Mouse (Mus musculus): ENCODE results near the gene Ckm. TPM values are rescaled to one million over a fixed set of nuclear protein-coding genes. Genes with fewer than 3 reads are reported as not detected.
A peak's percentile ranks its signal among the peaks of the same experiment; 100 is the strongest.

Gene Ckm
- polyA plus RNA-seq, 1 experiment from 2014 or later: 3.8 TPM

GRCm38 (mm10) chr7:19375368-19375767, 29.2 kb upstream of the Ckm start:
- no peaks in the 10 kb centered on the region for H3K4me1 ChIP-seq (ENCODE audit: control insufficient read depth, insufficient read depth, low read length)
- H3K9me3 ChIP-seq (ENCODE audit: control insufficient read depth, low read length): no peaks in the 10 kb centered on the region
- 75% methylated on average over 18 of the region's 18 CpGs for whole genome bisulfite sequencing
- no peak for DNase-seq (ENCODE audit: low spot score)
- no peak overlapping the region for H3K9ac ChIP-seq (ENCODE audit: low read length)
- no peaks in the 10 kb centered on the region for H3K27me3 ChIP-seq (ENCODE audit: control insufficient read depth, insufficient read depth, low read length)
- no peaks in the 10 kb centered on the region for H3K36me3 ChIP-seq (ENCODE audit: control insufficient read depth, insufficient read depth, low read length)
- no peak overlapping the region for H3K4me2 ChIP-seq (ENCODE audit: low read depth, severe bottlenecking)
- no peak overlapping the region for H3K27ac ChIP-seq (replicated peaks; ENCODE audit: low read depth, low read length)
- ATAC-seq (ENCODE audit: insufficient number of reproducible peaks, low FRiP score, low TSS enrichment, low read depth): no peak
- H3K4me3 ChIP-seq (ENCODE audit: low read depth, low read length): no peak overlapping the region

- no peak overlapping the region for H3K9ac ChIP-seq (ENCODE audit: low read length)
- no peak for ATAC-seq (ENCODE audit: insufficient number of reproducible peaks, low FRiP score, low TSS enrichment, low read depth)
- H3K4me1 ChIP-seq (ENCODE audit: control insufficient read depth, insufficient read depth, low read length): no peaks in the 10 kb centered on the region
- no peaks in the 10 kb centered on the region for H3K9me3 ChIP-seq (ENCODE audit: control insufficient read depth, low read length)
- H3K4me3 ChIP-seq (ENCODE audit: low read depth, low read length): no peak overlapping the region
- no peak overlapping the region for H3K27ac ChIP-seq (replicated peaks; ENCODE audit: low read depth, low read length)
- DNase-seq (ENCODE audit: low spot score): no peak
- no peak overlapping the region for H3K4me2 ChIP-seq (ENCODE audit: low read depth, severe bottlenecking)
- 90% methylated on average over 4 of the region's 4 CpGs for WGBS
- no peaks in the 10 kb centered on the region for H3K27me3 ChIP-seq (ENCODE audit: control insufficient read depth, insufficient read depth, low read length)
- H3K36me3 ChIP-seq (ENCODE audit: control insufficient read depth, insufficient read depth, low read length): no peaks in the 10 kb centered on the region
Measured at GRCm38 (mm10) chr7:19376019-19376418, 28.6 kb upstream of the Ckm start.

- no peak overlapping the region for H3K4me3 ChIP-seq (ENCODE audit: low read depth, low read length)
- no peak overlapping the region for H3K9ac ChIP-seq (ENCODE audit: low read length)
- no peaks in the 10 kb centered on the region for H3K36me3 ChIP-seq (ENCODE audit: control insufficient read depth, insufficient read depth, low read length)
- no peak for ATAC-seq (ENCODE audit: insufficient number of reproducible peaks, low FRiP score, low TSS enrichment, low read depth)
- H3K4me1 ChIP-seq (ENCODE audit: control insufficient read depth, insufficient read depth, low read length): peaks cover 4% of the 10 kb centered on the region; the same call in 1 of the 2 replicates
- DNase-seq (ENCODE audit: low spot score): no peak
- H3K4me2 ChIP-seq (ENCODE audit: low read depth, severe bottlenecking): no peak overlapping the region
- H3K9me3 ChIP-seq (ENCODE audit: control insufficient read depth, low read length): no peaks in the 10 kb centered on the region
- H3K27ac ChIP-seq (replicated peaks; ENCODE audit: low read depth, low read length): no peak overlapping the region
- H3K27me3 ChIP-seq (ENCODE audit: control insufficient read depth, insufficient read depth, low read length): no peaks in the 10 kb centered on the region
- 68% methylated on average over 8 of the region's 8 CpGs for WGBS
Measured at GRCm38 (mm10) chr7:19378049-19378448, 26.5 kb upstream of the Ckm start.

GRCm38 (mm10) chr7:19381377-19382165, 23.0 kb upstream of the Ckm start, which contains the start of gene Ercc2:
TSS of gene Ercc2 (plus strand) at chr7:19382010.
- peak within 1 kb of the TSS; percentile 91 for H3K4me2 ChIP-seq (ENCODE audit: low read depth, severe bottlenecking)
- H3K4me3 ChIP-seq (ENCODE audit: low read depth, low read length): peak within 1 kb of the TSS; percentile 86
- ATAC-seq (ENCODE audit: insufficient number of reproducible peaks, low FRiP score, low TSS enrichment, low read depth) (peak; percentile 96), DNase-seq (ENCODE audit: low spot score) (peak; percentile 99)
- peaks cover 4% of the 10 kb centered on the region; the same call in 1 of the 2 replicates for H3K4me1 ChIP-seq (ENCODE audit: control insufficient read depth, insufficient read depth, low read length)
- 6% methylated on average over 48 of the region's 48 CpGs for WGBS
- peaks cover 13% of the 10 kb centered on the region for H3K36me3 ChIP-seq (ENCODE audit: control insufficient read depth, insufficient read depth, low read length)
- peak within 1 kb of the TSS; percentile 72 for H3K9ac ChIP-seq (ENCODE audit: low read length)
- no peak within 1 kb of the TSS for H3K27ac ChIP-seq (replicated peaks; ENCODE audit: low read depth, low read length)
- no peaks in the 10 kb centered on the region for H3K27me3 ChIP-seq (ENCODE audit: control insufficient read depth, insufficient read depth, low read length)
- no peaks in the 10 kb centered on the region for H3K9me3 ChIP-seq (ENCODE audit: control insufficient read depth, low read length)

- peak; percentile 43 for DNase-seq (ENCODE audit: low spot score)
- H3K4me3 ChIP-seq (ENCODE audit: low read depth, low read length): peak overlapping the region; percentile 86
- ATAC-seq (ENCODE audit: insufficient number of reproducible peaks, low FRiP score, low TSS enrichment, low read depth): 0 out of 2 replicates have a peak, but pooled peaks have one; percentile 11
- H3K4me1 ChIP-seq (ENCODE audit: control insufficient read depth, insufficient read depth, low read length): peaks cover 4% of the 10 kb centered on the region; the same call in 1 of the 2 replicates
- WGBS: under 1% methylated on average over 37 of the region's 37 CpGs
- H3K4me2 ChIP-seq (ENCODE audit: low read depth, severe bottlenecking): peak overlapping the region; percentile 91
- H3K27ac ChIP-seq (replicated peaks; ENCODE audit: low read depth, low read length): no peak overlapping the region
- H3K9me3 ChIP-seq (ENCODE audit: control insufficient read depth, low read length): no peaks in the 10 kb centered on the region
- H3K9ac ChIP-seq (ENCODE audit: low read length): peak overlapping the region; percentile 72
- H3K36me3 ChIP-seq (ENCODE audit: control insufficient read depth, insufficient read depth, low read length): peaks cover 19% of the 10 kb centered on the region
- no peaks in the 10 kb centered on the region for H3K27me3 ChIP-seq (ENCODE audit: control insufficient read depth, insufficient read depth, low read length)
Measured at GRCm38 (mm10) chr7:19382166-19382541, 22.4 kb upstream of the Ckm start.

- peaks cover 22% of the 10 kb centered on the region for H3K36me3 ChIP-seq (ENCODE audit: control insufficient read depth, insufficient read depth, low read length)
- no peak for DNase-seq (ENCODE audit: low spot score)
- no peak overlapping the region for H3K4me3 ChIP-seq (ENCODE audit: low read depth, low read length)
- no peak overlapping the region for H3K27ac ChIP-seq (replicated peaks; ENCODE audit: low read depth, low read length)
- no peak for ATAC-seq (ENCODE audit: insufficient number of reproducible peaks, low FRiP score, low TSS enrichment, low read depth)
- no peak overlapping the region for H3K9ac ChIP-seq (ENCODE audit: low read length)
- no peaks in the 10 kb centered on the region for H3K9me3 ChIP-seq (ENCODE audit: control insufficient read depth, low read length)
- H3K4me1 ChIP-seq (ENCODE audit: control insufficient read depth, insufficient read depth, low read length): peaks cover 4% of the 10 kb centered on the region; the same call in 1 of the 2 replicates
- no peak overlapping the region for H3K4me2 ChIP-seq (ENCODE audit: low read depth, severe bottlenecking)
- no peaks in the 10 kb centered on the region for H3K27me3 ChIP-seq (ENCODE audit: control insufficient read depth, insufficient read depth, low read length)
- WGBS: 88% methylated on average over 9 of the region's 9 CpGs
Measured at GRCm38 (mm10) chr7:19383708-19384107, 20.9 kb upstream of the Ckm start.

GRCm38 (mm10) chr7:19388699-19389413, 15.7 kb upstream of the Ckm start:
- no peaks in the 10 kb centered on the region for H3K27me3 ChIP-seq (ENCODE audit: control insufficient read depth, insufficient read depth, low read length)
- H3K9me3 ChIP-seq (ENCODE audit: control insufficient read depth, low read length): no peaks in the 10 kb centered on the region
- no peak overlapping the region for H3K4me3 ChIP-seq (ENCODE audit: low read depth, low read length)
- H3K36me3 ChIP-seq (ENCODE audit: control insufficient read depth, insufficient read depth, low read length): peaks cover 38% of the 10 kb centered on the region
- DNase-seq (ENCODE audit: low spot score) (no peak), ATAC-seq (ENCODE audit: insufficient number of reproducible peaks, low FRiP score, low TSS enrichment, low read depth) (no peak)
- WGBS: 85% methylated on average over 10 of the region's 10 CpGs
- H3K4me2 ChIP-seq (ENCODE audit: low read depth, severe bottlenecking): no peak overlapping the region
- H3K27ac ChIP-seq (replicated peaks; ENCODE audit: low read depth, low read length): no peak overlapping the region
- no peaks in the 10 kb centered on the region for H3K4me1 ChIP-seq (ENCODE audit: control insufficient read depth, insufficient read depth, low read length)
- no peak overlapping the region for H3K9ac ChIP-seq (ENCODE audit: low read length)

- no peak for ATAC-seq (ENCODE audit: insufficient number of reproducible peaks, low FRiP score, low TSS enrichment, low read depth)
- peaks cover 4% of the 10 kb centered on the region for H3K27me3 ChIP-seq (ENCODE audit: control insufficient read depth, insufficient read depth, low read length)
- 91% methylated on average over 8 of the region's 8 CpGs for WGBS
- no peak overlapping the region for H3K9ac ChIP-seq (ENCODE audit: low read length)
- no peak overlapping the region for H3K4me2 ChIP-seq (ENCODE audit: low read depth, severe bottlenecking)
- H3K9me3 ChIP-seq (ENCODE audit: control insufficient read depth, low read length): no peaks in the 10 kb centered on the region
- no peak overlapping the region for H3K27ac ChIP-seq (replicated peaks; ENCODE audit: low read depth, low read length)
- DNase-seq (ENCODE audit: low spot score): no peak
- H3K36me3 ChIP-seq (ENCODE audit: control insufficient read depth, insufficient read depth, low read length): peaks cover 31% of the 10 kb centered on the region
- H3K4me3 ChIP-seq (ENCODE audit: low read depth, low read length): no peak overlapping the region
- 0 out of 2 replicates have a peak, but pooled peaks cover 2% of the 10 kb centered on the region for H3K4me1 ChIP-seq (ENCODE audit: control insufficient read depth, insufficient read depth, low read length)
Measured at GRCm38 (mm10) chr7:19394484-19394883, 10.1 kb upstream of the Ckm start.

Measured in limb, embryonic 11.5 days (tissue).